Mouse (Mus musculus): ENCODE results near the gene Atg101. TPM values are rescaled to one million over a fixed set of nuclear protein-coding genes. Genes with fewer than 3 reads are reported as not detected.

Gene Atg101
- polyA plus RNA-seq, 1 experiment from 2014 or later, result 49.4 TPM

- peak overlapping the region; percentile 33 for H3K4me3 ChIP-seq (ENCODE audit: low read depth, low read length)
- 0 out of 2 replicates have a peak, but pooled peaks cover 4% of the 10 kb centered on the region for H3K27me3 ChIP-seq (ENCODE audit: control insufficient read depth, insufficient read depth, low read length)
- no peaks in the 10 kb centered on the region for H3K36me3 ChIP-seq (ENCODE audit: control insufficient read depth, insufficient read depth, low read length)
- H3K4me2 ChIP-seq, result peak overlapping the region; percentile 61
- no peaks in the 10 kb centered on the region for H3K9me3 ChIP-seq (replicated peaks; ENCODE audit: control insufficient read depth, low read length)
- peaks cover 20% of the 10 kb centered on the region for H3K4me1 ChIP-seq (ENCODE audit: control insufficient read depth, insufficient read depth, low read length)
- peak overlapping the region; percentile 97 for H3K27ac ChIP-seq (ENCODE audit: low read depth, low read length)
- 33% methylated on average over 9 of the region's 9 CpGs for WGBS (ENCODE audit: insufficient replicate concordance)
- no peak for ATAC-seq (replicated peaks; ENCODE audit: insufficient number of reproducible peaks, low FRiP score, low TSS enrichment)
- H3K9ac ChIP-seq (ENCODE audit: low read depth, low read length), result peak overlapping the region; percentile 70
These were observed 42.8 kb upstream of the Atg101 start for GRCm38 (mm10) chr15:101241236-101241635.

- Histone ChIP-seq H3K4me2 (peak overlapping the region; percentile 61), H3K27me3 (ENCODE audit: control insufficient read depth, insufficient read depth, low read length) (0 out of 2 replicates have a peak, but pooled peaks cover 4% of the 10 kb centered on the region), H3K4me1 (ENCODE audit: control insufficient read depth, insufficient read depth, low read length) (peaks cover 21% of the 10 kb centered on the region), H3K27ac (ENCODE audit: low read depth, low read length) (peak overlapping the region; percentile 97), H3K9me3 (replicated peaks; ENCODE audit: control insufficient read depth, low read length) (no peaks in the 10 kb centered on the region), H3K9ac (ENCODE audit: low read depth, low read length) (peak overlapping the region; percentile 70), H3K36me3 (ENCODE audit: control insufficient read depth, insufficient read depth, low read length) (no peaks in the 10 kb centered on the region), H3K4me3 (ENCODE audit: low read depth, low read length) (no peak overlapping the region)
- 55% methylated on average over 9 of the region's 9 CpGs for WGBS (ENCODE audit: insufficient replicate concordance)
- ATAC-seq (replicated peaks; ENCODE audit: insufficient number of reproducible peaks, low FRiP score, low TSS enrichment), result no peak
These were observed 42.2 kb upstream of the Atg101 start for GRCm38 (mm10) chr15:101241853-101242252.

- peak overlapping the region; percentile 97; the same call in 1 of the 2 replicates for H3K27ac ChIP-seq (ENCODE audit: low read depth, low read length)
- no peak for ATAC-seq (replicated peaks; ENCODE audit: insufficient number of reproducible peaks, low FRiP score, low TSS enrichment)
- 0 out of 2 replicates have a peak, but pooled peaks cover 4% of the 10 kb centered on the region for H3K27me3 ChIP-seq (ENCODE audit: control insufficient read depth, insufficient read depth, low read length)
- no peak overlapping the region for H3K4me3 ChIP-seq (ENCODE audit: low read depth, low read length)
- H3K9me3 ChIP-seq (replicated peaks; ENCODE audit: control insufficient read depth, low read length), result no peaks in the 10 kb centered on the region
- WGBS (ENCODE audit: insufficient replicate concordance), result 28% methylated on average over 8 of the region's 8 CpGs
- H3K4me1 ChIP-seq (ENCODE audit: control insufficient read depth, insufficient read depth, low read length), result peaks cover 27% of the 10 kb centered on the region
- H3K9ac ChIP-seq (ENCODE audit: low read depth, low read length), result no peak overlapping the region
- H3K36me3 ChIP-seq (ENCODE audit: control insufficient read depth, insufficient read depth, low read length), result no peaks in the 10 kb centered on the region
- no peak overlapping the region for H3K4me2 ChIP-seq
These were observed 41.4 kb upstream of the Atg101 start for GRCm38 (mm10) chr15:101242645-101243044.

- ATAC-seq (replicated peaks; ENCODE audit: insufficient number of reproducible peaks, low FRiP score, low TSS enrichment), result no peak
- Histone ChIP-seq H3K4me1 (ENCODE audit: control insufficient read depth, insufficient read depth, low read length) (peaks cover 31% of the 10 kb centered on the region), H3K4me3 (ENCODE audit: low read depth, low read length) (no peak overlapping the region), H3K27ac (ENCODE audit: low read depth, low read length) (no peak overlapping the region), H3K9me3 (replicated peaks; ENCODE audit: control insufficient read depth, low read length) (no peaks in the 10 kb centered on the region), H3K27me3 (ENCODE audit: control insufficient read depth, insufficient read depth, low read length) (no peaks in the 10 kb centered on the region), H3K36me3 (ENCODE audit: control insufficient read depth, insufficient read depth, low read length) (no peaks in the 10 kb centered on the region), H3K9ac (ENCODE audit: low read depth, low read length) (no peak overlapping the region), H3K4me2 (no peak overlapping the region)
- WGBS (ENCODE audit: insufficient replicate concordance), result 64% methylated on average over 3 of the region's 3 CpGs
These were observed 40.1 kb upstream of the Atg101 start for GRCm38 (mm10) chr15:101244012-101244411.

GRCm38 (mm10) chr15:101246231-101247154 lies 37.6 kb upstream of the Atg101 start:
- H3K27me3 ChIP-seq (ENCODE audit: control insufficient read depth, insufficient read depth, low read length), result no peaks in the 10 kb centered on the region
- H3K4me1 ChIP-seq (ENCODE audit: control insufficient read depth, insufficient read depth, low read length), result peaks cover 27% of the 10 kb centered on the region
- H3K4me2 ChIP-seq, result peak overlapping the region; percentile 68
- 2% methylated on average over 56 of the region's 56 CpGs for WGBS (ENCODE audit: insufficient replicate concordance)
- H3K4me3 ChIP-seq (ENCODE audit: low read depth, low read length), result peak overlapping the region; percentile 34
- H3K27ac ChIP-seq (ENCODE audit: low read depth, low read length), result peak overlapping the region; percentile 89
- peak overlapping the region; percentile 75 for H3K9ac ChIP-seq (ENCODE audit: low read depth, low read length)
- no peaks in the 10 kb centered on the region for H3K36me3 ChIP-seq (ENCODE audit: control insufficient read depth, insufficient read depth, low read length)
- ATAC-seq (replicated peaks; ENCODE audit: insufficient number of reproducible peaks, low FRiP score, low TSS enrichment), result peak; percentile 97
- H3K9me3 ChIP-seq (replicated peaks; ENCODE audit: control insufficient read depth, low read length), result no peaks in the 10 kb centered on the region

GRCm38 (mm10) chr15:101247155-101247498 lies 36.9 kb upstream of the Atg101 start:
- H3K4me3 ChIP-seq (ENCODE audit: low read depth, low read length), result no peak overlapping the region
- no peaks in the 10 kb centered on the region for H3K36me3 ChIP-seq (ENCODE audit: control insufficient read depth, insufficient read depth, low read length)
- H3K9ac ChIP-seq (ENCODE audit: low read depth, low read length), result peak overlapping the region; percentile 75; the same call in 1 of the 2 replicates
- no peak for ATAC-seq (replicated peaks; ENCODE audit: insufficient number of reproducible peaks, low FRiP score, low TSS enrichment)
- H3K4me2 ChIP-seq, result peak overlapping the region; percentile 68
- H3K4me1 ChIP-seq (ENCODE audit: control insufficient read depth, insufficient read depth, low read length), result peaks cover 20% of the 10 kb centered on the region
- H3K9me3 ChIP-seq (replicated peaks; ENCODE audit: control insufficient read depth, low read length), result no peaks in the 10 kb centered on the region
- H3K27me3 ChIP-seq (ENCODE audit: control insufficient read depth, insufficient read depth, low read length), result no peaks in the 10 kb centered on the region
- WGBS (ENCODE audit: insufficient replicate concordance), result 86% methylated on average over 1 of the region's 1 CpGs
- H3K27ac ChIP-seq (ENCODE audit: low read depth, low read length), result peak overlapping the region; percentile 89; the same call in 1 of the 2 replicates

GRCm38 (mm10) chr15:101248029-101248710 lies 35.9 kb upstream of the Atg101 start:
- 22% methylated on average over 5 of the region's 5 CpGs for WGBS (ENCODE audit: insufficient replicate concordance)
- Histone ChIP-seq H3K4me2 (0 out of 2 replicates have a peak overlapping the region, but pooled peaks have one; percentile 3), H3K27me3 (ENCODE audit: control insufficient read depth, insufficient read depth, low read length) (no peaks in the 10 kb centered on the region), H3K9ac (ENCODE audit: low read depth, low read length) (peak overlapping the region; percentile 46), H3K4me1 (ENCODE audit: control insufficient read depth, insufficient read depth, low read length) (peaks cover 19% of the 10 kb centered on the region), H3K27ac (ENCODE audit: low read depth, low read length) (peak overlapping the region; percentile 85), H3K9me3 (replicated peaks; ENCODE audit: control insufficient read depth, low read length) (no peaks in the 10 kb centered on the region), H3K36me3 (ENCODE audit: control insufficient read depth, insufficient read depth, low read length) (no peaks in the 10 kb centered on the region), H3K4me3 (ENCODE audit: low read depth, low read length) (no peak overlapping the region)
- ATAC-seq (replicated peaks; ENCODE audit: insufficient number of reproducible peaks, low FRiP score, low TSS enrichment), result no peak

GRCm38 (mm10) chr15:101250220-101250800 lies 33.8 kb upstream of the Atg101 start:
- no peak overlapping the region for H3K9ac ChIP-seq (ENCODE audit: low read depth, low read length)
- H3K4me2 ChIP-seq, result no peak overlapping the region
- no peaks in the 10 kb centered on the region for H3K9me3 ChIP-seq (replicated peaks; ENCODE audit: control insufficient read depth, low read length)
- H3K4me3 ChIP-seq (ENCODE audit: low read depth, low read length), result no peak overlapping the region
- H3K36me3 ChIP-seq (ENCODE audit: control insufficient read depth, insufficient read depth, low read length), result no peaks in the 10 kb centered on the region
- H3K4me1 ChIP-seq (ENCODE audit: control insufficient read depth, insufficient read depth, low read length), result peaks cover 29% of the 10 kb centered on the region
- no peaks in the 10 kb centered on the region for H3K27me3 ChIP-seq (ENCODE audit: control insufficient read depth, insufficient read depth, low read length)
- 67% methylated on average over 9 of the region's 9 CpGs for WGBS (ENCODE audit: insufficient replicate concordance)
- ATAC-seq (replicated peaks; ENCODE audit: insufficient number of reproducible peaks, low FRiP score, low TSS enrichment), result no peak
- H3K27ac ChIP-seq (ENCODE audit: low read depth, low read length), result no peak overlapping the region

All from heart, embryonic 11.5 days (tissue).